Mouse (Mus musculus) stomach, postnatal 0 days (tissue): ENCODE data around the gene Plxnb2.
A peak's percentile ranks its signal among the peaks of the same experiment; 100 is the strongest.

ENCODE experiments used
- CTCF ChIP-seq: IDR thresholded peaks from 2 replicates; pipeline ENCODE4 v1.5.1; 2016; ENCODE audit warnings: antibody characterized with exemption, low read depth, mild to moderate bottlenecking, moderate library complexity
- EP300 ChIP-seq: optimal IDR thresholded peaks from 2 replicates; pipeline ENCODE3; 2016; ENCODE audit warnings: antibody characterized with exemption

DNA sequence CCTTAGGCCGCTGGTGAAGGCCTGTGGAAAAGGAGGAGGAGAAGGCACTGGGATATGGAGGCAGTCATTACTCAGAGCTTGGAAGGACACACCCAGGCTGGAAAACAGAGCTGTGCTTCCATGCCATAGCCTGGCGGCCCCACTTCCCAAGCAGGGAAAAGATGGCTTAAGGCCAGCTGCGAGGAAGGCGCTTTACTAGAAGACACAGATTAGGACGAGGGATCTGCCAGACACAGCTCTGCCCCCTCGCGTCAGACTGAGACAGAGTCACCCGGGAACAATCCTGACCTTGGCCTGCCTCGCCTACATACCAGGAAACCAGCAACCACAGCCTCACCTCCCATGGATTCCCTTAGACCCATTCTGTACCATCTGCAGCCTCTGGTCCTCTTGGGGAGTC, 70.4 kb downstream of the Plxnb2 start:
- peak; percentile 39 for TF ChIP-seq CTCF
- TF ChIP-seq EP300: no peak
